Mouse (Mus musculus): ENCODE measurements around the gene Fxyd5.

Gene Fxyd5

DNA sequence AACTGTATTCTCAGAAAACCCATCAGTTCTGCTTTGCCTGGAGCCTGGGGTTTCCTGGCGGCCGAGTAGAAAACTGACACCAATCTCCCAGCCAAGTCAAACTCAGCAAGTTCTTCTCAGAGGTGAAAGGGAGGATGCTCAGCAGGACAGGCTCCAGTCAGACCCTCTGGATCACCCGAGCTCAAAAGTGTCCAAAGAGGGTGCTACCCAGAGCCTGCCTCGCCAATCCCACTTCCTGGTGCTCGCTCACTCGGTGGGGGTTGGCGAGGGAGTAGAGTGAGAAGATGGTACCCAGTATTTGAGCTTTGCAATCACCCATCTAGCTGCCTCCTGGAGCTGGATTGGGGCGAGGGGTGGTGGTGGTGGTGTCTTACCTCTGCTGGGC lies 1.3 kb downstream of the Fxyd5 start:
- no peak for DNase-seq (ENCODE audit: low spot score in 2 of 2)

DNA sequence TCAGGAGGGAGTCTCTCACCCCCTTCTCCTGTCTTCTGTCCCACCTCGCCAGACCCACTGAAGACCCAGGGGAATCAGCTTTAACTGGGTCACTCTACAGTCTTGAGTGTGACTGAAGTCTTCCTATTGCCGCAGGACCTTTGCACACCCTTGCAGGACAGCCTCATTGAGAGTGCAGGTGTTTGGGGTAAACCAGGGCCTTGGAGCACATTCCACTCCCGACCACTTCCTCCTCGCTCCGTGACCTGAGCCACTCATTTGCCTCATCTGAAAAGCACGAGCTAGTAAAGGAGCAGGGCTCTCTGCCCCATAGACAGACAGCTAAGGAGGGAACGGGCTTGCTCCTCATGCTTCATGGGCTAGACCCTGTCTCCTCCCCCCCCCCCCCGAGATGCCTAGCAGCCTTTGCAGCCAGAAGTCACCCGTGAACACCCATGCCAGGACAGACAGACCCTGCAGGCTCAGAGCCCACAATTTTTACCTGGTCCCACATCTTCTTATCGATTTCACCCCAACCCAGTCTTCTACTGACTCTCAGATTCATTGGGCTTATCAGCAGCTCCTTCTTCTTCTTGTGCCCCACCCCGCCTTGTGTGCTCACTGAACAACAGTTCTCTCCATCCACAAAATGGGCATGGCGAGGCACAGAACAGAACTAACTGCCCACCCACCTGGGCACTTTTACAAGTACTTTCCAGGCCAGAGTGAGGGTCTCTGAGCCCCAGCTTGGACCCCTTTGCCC lies 1.8 kb downstream of the Fxyd5 start:
- DNase-seq (ENCODE audit: low spot score in 2 of 2): no peak

DNA sequence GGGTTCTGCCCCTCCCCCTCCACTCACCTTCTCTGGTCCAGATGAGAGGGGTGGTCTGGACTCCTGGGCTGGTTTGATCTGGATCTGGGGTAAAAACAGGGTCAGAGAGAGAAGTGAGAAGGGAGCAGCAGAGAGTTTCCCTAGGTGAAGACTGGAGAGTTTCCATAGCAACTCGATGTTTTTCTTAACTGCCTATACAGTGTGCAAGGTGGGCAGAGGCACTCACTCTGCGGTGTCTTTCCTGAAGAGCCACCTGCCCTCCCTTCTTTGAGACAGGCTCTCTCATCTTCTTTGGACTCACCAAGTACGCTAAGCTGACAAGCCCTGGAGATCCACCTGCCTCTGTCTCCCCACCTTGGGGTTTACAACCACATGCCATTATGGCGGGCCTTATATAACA lies 3.3 kb downstream of the Fxyd5 start:
- DNase-seq (ENCODE audit: low spot score in 2 of 2): no peak

- no peak for DNase-seq (ENCODE audit: low spot score in 2 of 2)
Measured at GRCm38 (mm10) chr7:31037675-31038074, 4.6 kb downstream of the Fxyd5 start.

DNA sequence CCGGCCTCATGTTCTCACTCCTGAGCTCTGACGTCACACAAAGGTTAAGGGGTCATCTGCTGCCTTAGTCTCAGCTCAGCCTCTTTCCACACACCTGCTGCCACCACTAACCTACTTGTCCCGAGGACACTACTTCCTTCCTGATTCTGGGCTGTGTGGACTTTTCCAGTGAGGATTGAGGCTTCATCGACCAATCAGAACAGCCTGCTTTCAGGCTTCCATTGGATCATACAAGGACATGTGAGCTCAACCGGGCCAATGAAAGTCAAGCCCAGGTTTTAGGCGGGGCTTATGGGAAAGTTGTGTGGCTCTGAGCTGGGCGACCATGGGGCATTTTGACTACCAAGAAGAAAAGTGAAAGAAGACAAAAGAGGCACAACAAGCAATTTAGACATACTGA lies 5.4 kb downstream of the Fxyd5 start:
- DNase-seq (ENCODE audit: low spot score in 2 of 2): no peak

DNA sequence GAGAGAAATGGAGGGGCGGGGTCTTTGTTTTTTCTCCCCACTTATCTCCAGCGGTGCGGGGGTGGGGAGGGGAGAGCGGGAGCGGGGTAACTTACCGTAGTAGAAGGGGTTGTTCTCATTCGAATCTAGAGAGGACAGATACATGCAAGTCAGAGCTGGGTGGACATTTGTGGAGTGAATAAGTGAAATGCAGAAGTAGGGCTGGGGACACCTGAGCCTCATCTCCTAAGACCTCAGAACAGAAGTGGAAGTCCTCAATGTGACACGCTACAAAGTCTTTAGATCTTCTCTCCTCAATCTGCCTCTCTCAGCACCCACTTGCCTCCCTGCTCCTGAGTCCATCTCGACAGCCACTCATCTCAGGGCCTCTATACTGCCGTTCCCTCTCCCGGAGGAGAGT lies 7.0 kb downstream of the Fxyd5 start:
- DNase-seq (ENCODE audit: low spot score in 2 of 2): no peak

DNA sequence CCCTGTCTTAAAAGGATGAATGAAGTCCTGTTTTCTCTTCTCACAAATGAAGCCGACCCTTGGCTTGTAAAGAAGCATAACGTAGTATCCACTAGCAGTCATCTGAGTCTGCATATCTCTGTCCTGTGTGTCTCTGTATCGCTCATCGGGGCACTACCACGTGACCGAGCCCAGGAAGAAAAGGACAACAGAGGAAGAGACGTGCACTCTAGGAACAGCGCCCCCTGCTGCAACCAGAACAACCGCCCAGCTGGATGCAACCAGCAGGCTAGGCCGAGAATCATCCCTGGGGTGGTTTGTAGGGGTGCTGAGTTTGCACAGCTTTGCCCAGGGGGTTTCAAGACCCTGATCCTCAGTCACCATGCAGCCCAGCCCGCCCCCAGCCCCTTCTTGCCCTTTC lies 7.5 kb downstream of the Fxyd5 start:
- no peak for DNase-seq (ENCODE audit: low spot score in 2 of 2)

DNA sequence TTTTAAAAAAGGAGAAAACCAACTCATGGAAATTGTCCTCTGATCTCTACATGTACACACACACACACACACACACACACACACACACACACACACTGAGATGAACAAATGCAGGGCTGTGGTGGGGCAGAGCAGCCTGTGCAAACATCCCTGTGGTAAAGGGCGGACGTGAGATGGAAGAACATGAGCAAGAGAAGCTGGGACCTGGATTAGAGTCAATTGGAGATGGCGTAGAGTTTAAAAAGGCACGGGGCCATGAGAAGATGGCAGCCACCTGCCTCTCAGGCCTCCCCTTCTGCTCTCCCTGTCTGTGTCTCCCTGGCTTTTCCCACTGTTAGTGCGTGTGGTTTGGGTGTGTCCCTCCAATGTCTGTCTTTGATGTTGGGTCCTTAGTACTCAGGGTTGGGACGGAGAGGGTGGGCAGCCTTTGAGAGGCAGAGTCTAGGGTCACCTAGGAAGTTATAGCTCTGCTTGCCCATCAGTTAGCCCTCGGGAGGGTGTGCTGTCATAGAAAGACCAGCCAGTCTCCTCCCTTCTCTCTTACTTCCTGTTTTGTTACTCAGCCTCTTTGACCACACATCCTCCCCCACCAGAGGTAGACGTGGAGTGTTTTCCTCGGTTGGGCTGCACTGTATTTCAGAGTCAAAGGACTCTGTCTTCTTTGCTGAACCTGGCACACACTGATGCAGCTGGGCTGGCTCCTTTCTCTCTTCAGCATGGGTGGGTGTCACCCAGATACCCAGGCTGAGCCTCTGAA lies 8.7 kb downstream of the Fxyd5 start:
- peak in 1 of 2 experiments; percentile 54 for DNase-seq (ENCODE audit: low spot score in 2 of 2)

DNA sequence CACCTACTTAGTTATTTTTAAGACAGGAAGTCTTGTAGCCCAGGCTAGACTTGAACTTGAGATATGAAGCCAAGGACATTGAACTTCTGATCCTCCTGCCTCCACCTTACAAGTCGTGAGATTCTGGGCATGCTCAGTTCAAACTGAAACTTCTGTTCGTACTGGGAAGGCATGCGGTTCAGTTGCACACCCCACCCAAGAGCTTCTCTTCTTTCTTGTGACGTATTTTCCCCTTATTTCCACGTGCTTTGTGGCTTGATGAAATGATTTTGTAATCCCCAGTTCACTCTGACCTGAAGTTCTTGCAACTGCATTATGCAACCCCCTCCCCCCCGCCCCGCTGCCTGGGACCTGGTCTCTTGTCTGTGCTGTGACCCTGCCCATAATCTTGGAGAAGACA lies 10.6 kb downstream of the Fxyd5 start:
- no peak for DNase-seq (ENCODE audit: low spot score in 2 of 2)

GRCm38 (mm10) chr7:31030717-31031116 lies 11.6 kb downstream of the Fxyd5 start:
- DNase-seq (ENCODE audit: low spot score in 2 of 2): no peak

DNA sequence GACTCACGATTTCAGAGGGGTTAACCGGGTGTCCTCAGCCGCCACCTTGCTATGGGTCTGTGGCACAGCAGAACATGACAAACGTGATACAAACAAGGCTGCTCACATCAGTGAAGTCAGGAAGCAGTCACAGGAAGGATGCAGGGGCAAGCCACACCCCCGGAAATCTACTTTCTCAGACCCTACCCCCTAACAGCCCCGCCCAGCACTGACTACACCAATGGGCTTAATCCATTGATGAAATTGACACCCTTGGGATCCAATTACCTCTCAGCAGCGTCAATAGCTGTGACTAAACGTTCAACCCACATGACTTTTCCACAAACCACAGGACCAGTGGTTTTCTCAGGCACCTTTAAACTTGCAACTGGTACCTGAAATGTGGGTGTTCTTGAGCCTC lies 13.7 kb downstream of the Fxyd5 start:
- DNase-seq (ENCODE audit: low spot score in 2 of 2): no peak

GRCm38 (mm10) chr7:31017104-31017901 lies 25.0 kb downstream of the Fxyd5 start:
- no peak for DNase-seq (ENCODE audit: low spot score in 2 of 2)

DNA sequence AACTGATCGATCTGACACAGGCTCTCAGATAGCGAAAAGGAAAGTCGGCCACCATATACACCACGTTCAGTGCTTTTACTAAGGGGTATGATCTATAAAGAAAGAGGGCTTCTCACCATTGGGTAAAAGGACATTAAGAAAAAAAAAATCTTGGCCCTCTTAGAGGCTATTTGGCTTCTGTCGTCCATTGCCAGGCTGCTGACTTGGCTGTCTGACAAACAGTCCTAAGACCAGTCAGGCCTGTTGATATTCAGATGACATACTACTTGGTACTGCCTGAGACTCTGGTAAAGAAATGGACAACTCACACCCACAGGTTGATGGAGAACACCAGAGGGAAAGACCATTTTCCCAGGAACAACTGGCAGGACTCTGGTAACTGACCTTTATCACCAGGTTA lies 29.3 kb downstream of the Fxyd5 start:
- no peak for DNase-seq (ENCODE audit: low spot score in 2 of 2)

DNA sequence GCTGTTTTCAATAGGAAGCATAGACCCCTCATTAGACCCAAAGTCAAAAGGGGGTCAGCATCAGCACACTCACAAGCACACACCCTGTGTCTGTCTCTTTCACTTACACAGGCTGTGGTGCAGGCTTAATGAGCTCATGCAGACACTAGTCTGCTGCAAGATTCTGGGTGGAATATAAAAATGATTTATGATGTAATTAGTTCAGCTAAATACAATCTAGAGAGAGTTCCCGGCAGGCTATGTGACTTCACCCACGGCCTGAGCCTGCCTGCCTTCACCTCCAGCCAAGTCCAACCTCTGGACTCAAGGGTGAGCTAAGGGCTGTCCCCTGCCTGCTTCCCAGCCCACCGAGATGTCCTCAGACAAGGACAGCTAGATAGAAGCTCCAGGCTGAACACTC lies 33.4 kb downstream of the Fxyd5 start:
- DNase-seq (ENCODE audit: low spot score in 2 of 2): no peak

GRCm38 (mm10) chr7:31008175-31008574 lies 34.1 kb downstream of the Fxyd5 start:
- DNase-seq (ENCODE audit: low spot score in 2 of 2): peak in 1 of 2 experiments; percentile 23

DNA sequence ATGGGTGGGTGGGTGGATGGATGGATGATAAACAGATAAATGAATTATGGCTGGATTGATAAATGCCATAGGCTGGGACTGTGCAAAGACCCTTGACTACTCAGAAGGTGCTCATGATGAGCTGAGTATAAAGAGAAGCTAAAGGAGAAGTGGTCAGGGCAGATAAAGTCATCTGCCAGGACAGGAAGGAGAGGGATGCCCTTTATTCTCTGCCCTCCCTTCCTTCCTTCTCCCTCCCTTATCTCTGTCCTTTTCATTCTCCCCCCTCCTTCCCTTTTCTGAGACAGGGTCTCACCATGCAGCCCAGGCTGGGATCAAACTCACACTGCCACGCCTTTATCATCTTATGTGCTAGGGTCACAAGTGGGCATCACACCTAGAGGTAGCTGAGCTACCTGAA lies 34.5 kb downstream of the Fxyd5 start:
- DNase-seq (ENCODE audit: low spot score in 2 of 2): no peak

GRCm38 (mm10) chr7:31002650-31003049 lies 39.6 kb downstream of the Fxyd5 start:
- peak; percentile 44 to 67 for DNase-seq (ENCODE audit: low spot score in 2 of 2)

DNA sequence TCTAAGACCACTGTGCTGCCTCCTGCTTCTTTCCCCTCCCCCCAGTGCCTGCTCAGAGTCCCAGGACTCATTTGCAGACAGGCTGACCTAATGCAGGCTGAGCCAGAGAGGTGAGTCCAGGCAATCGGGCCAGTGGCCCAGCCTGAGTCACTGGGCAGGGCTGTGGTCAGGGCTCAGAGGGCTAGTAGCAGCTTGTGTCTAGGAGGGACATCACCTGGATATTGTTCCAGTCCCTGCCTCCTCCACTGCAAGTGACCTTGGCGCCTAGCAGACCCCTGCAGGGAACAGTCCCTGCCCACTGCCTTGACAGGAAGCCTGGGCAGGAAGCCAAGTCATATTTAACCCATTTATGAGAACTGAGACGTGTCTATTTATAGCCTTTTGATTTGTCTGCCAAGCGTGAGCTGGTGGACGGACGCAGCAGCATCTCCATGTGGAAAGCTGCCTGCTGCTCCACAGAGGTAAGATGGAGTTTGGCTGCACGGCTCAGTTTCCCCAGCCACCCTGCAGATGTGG lies 41.7 kb downstream of the Fxyd5 start:
- peak; percentile 74 to 82 for DNase-seq (ENCODE audit: low spot score in 2 of 2)

- DNase-seq (ENCODE audit: low spot score in 2 of 2): no peak
Measured at GRCm38 (mm10) chr7:30996491-30996890, 45.8 kb downstream of the Fxyd5 start.

DNA sequence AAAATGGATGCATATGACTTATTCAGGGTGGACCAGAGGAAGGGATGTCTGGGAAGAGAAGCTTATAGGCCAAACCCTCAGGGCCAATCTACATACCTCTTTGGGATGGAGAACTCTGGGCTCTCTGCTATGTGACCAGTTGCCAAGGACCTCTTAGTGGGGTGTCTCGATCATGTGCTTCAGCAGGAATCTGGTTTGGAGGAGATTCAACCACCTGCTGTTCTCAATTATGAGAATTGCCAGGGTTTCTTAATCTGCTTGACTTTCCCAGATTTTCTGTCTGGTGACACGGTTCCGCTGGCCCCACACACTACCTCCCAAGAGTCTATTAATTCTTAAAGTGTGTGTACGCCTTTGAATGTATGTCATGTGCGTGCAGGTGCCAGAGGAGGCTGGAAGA lies 48.3 kb downstream of the Fxyd5 start:
- no peak for DNase-seq (ENCODE audit: low spot score in 2 of 2)

- no peak for DNase-seq (ENCODE audit: low spot score in 2 of 2)
Measured at GRCm38 (mm10) chr7:30992148-30992547, 50.1 kb downstream of the Fxyd5 start.

DNA sequence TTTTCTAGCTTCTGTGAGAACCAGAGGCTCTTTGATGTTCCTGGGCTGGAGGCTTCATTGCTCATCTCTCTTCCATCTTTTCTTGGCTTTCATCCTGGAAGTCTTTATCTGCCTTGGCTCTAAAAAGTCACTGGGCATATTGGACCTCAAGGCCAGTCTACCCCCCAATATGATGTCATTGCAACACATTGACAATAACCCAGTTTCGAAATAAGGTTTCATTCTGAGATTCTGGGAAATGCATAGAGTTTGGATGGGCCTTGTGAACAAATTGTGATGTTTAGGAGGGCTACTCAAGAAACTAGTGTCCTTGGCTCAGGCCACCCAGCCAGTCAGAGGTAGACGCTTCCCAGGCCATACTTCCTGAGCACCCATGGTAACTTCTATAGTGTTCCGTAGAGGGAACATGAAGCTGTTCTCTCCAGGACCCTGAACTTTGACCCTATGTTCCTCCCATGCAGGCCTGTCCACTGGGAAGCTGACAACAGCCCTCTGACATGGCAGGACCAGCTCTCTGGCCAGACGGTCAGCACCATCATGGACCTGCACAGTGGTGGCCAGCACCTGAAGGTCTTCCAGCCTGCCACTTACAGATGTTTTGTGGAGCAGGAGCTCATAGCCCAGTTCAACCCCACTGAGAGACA lies 53.6 kb downstream of the Fxyd5 start:
- DNase-seq (ENCODE audit: low spot score in 2 of 2): no peak
